Mouse (Mus musculus): ENCODE data around the gene Reln. TPM values are rescaled to one million over a fixed set of nuclear protein-coding genes. Genes with fewer than 3 reads are reported as not detected.

Reln gene
- total and polyA plus RNA-seq, 2 experiments from 2014 or later = 25.3 to 189 TPM

DNA sequence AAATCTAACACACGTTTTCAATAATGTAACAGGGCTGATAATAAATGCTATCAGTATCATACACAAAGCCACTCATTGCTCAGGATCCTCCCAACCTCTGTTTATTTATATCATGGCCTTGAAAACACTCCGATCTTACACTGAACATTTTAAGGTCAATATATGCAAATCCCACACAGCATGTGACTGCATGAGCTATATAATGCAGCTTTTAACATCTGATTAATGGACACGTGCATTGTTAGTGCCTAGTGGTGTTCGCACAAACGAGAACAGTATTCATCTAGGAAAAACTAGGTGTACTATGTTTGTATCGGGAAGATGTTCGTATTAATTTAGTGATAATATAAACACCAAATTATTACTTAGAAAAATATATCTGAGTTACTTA lies 395.0 kb downstream of the Reln start:
- H3K27ac ChIP-seq (ENCODE audit: low read depth, low read length) = no peak overlapping the region
- ATAC-seq (ENCODE audit: low FRiP score) (peak; percentile 41; the same call in 1 of the 2 replicates), DNase-seq (ENCODE audit: low spot score) (peak; percentile 16)
- no peaks in the 10 kb centered on the region for H3K36me3 ChIP-seq (ENCODE audit: insufficient read depth, low read length)
- 47% methylated on average over 7 of the region's 7 CpGs for WGBS
- no peaks in the 10 kb centered on the region for H3K4me1 ChIP-seq (ENCODE audit: insufficient read depth, low read length)
- H3K27me3 ChIP-seq (ENCODE audit: insufficient read depth, low read length) = no peaks in the 10 kb centered on the region
- H3K4me2 ChIP-seq (ENCODE audit: low read depth, low read length, poor library complexity, severe bottlenecking) = no peak overlapping the region
- H3K9ac ChIP-seq (replicated peaks; ENCODE audit: low read length, poor library complexity, severe bottlenecking) = no peak overlapping the region
- no peak for TF ChIP-seq CTCF (IDR thresholded peaks at IDR 0.05)
- H3K9me3 ChIP-seq (ENCODE audit: low read length) = no peaks in the 10 kb centered on the region
- H3K4me3 ChIP-seq (ENCODE audit: low read depth, low read length) = no peak overlapping the region

DNA sequence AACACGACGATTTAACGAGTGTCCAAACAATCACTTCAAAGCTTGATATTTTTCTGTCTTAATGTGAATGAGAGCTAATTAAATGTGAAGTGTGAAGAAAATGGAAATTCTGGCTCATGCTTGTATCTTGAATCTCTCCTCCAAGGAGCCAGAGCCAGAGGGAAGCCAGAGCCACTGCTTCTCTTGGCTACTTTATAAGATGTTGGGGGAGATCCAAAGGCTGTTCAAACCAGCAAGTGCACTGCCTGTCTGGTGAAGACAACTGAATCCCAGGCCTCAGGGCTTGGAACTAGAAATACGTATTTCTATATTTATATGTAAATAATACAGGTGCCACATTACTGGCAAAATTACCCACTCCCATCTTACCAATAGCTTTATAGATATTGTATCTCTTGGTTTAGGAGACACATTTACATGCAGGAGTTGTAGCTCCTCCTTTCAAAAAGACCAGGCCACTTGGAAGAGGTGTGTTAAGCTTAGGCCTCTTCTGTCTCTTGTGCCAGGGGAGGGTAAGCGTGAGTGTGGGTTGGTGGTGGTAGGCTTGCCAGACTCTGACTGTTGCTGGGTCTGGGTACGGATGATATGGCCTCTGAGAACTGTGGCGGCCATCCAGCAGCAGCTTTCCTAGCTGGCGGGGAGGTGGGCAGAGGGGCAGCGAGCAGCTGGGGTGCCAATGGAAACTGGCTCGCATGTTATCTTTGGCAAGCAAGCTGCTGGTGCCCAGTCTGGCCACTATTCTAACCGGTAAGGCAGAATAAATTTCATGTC lies 395.6 kb downstream of the Reln start:
- Histone ChIP-seq H3K4me1 (ENCODE audit: insufficient read depth, low read length) (no peaks in the 10 kb centered on the region), H3K9me3 (ENCODE audit: low read length) (no peaks in the 10 kb centered on the region), H3K4me3 (ENCODE audit: low read depth, low read length) (no peak overlapping the region), H3K27me3 (ENCODE audit: insufficient read depth, low read length) (no peaks in the 10 kb centered on the region), H3K4me2 (ENCODE audit: low read depth, low read length, poor library complexity, severe bottlenecking) (no peak overlapping the region), H3K36me3 (ENCODE audit: insufficient read depth, low read length) (no peaks in the 10 kb centered on the region), H3K9ac (replicated peaks; ENCODE audit: low read length, poor library complexity, severe bottlenecking) (no peak overlapping the region), H3K27ac (ENCODE audit: low read depth, low read length) (no peak overlapping the region)
- TF ChIP-seq CTCF (IDR thresholded peaks at IDR 0.05) = no peak
- WGBS = 49% methylated on average over 11 of the region's 11 CpGs
- peak; percentile 75 for ATAC-seq (ENCODE audit: low FRiP score)
- DNase-seq (ENCODE audit: low spot score) = peak; percentile 88

DNA sequence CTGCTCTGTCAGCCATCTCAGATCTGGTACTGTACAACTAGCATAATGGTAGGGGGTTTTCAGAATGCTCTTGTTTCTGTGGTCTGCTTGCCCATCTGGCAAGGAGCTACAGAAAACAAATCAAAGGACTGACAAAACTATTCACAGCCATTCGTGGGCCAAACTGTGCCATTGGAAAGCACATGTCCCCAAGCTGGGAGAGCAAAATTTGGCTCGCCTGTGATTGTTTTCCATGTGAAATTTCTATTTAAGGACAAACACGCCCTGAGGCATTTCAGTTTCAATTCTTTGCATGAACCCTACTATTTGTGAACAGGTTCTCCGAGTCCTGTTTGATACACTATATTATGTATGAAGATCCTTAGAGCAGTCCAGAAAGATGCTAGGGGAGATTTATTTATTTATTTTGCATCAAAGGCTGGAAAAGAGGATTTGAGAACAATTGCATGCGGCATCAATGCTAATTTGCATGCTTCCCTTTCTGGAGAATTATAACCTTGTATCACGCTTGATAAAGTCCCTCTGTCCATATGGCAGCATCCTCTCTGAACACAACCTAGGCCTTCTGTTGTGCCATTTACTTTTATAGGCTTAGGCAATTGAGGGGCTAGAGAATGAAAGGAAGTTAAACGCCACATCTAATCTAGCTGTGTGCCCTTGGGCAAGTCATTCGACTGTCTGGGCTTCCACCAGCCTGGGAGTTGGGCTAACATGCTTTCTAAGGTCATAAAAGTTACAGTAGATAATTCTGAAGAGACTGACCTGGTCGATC lies 396.7 kb downstream of the Reln start:
- no peaks in the 10 kb centered on the region for H3K36me3 ChIP-seq (ENCODE audit: insufficient read depth, low read length)
- no peak for ATAC-seq (ENCODE audit: low FRiP score)
- DNase-seq (ENCODE audit: low spot score) = peak; percentile 59
- no peak overlapping the region for H3K9ac ChIP-seq (replicated peaks; ENCODE audit: low read length, poor library complexity, severe bottlenecking)
- H3K4me1 ChIP-seq (ENCODE audit: insufficient read depth, low read length) = no peaks in the 10 kb centered on the region
- H3K4me3 ChIP-seq (ENCODE audit: low read depth, low read length) = no peak overlapping the region
- H3K27me3 ChIP-seq (ENCODE audit: insufficient read depth, low read length) = no peaks in the 10 kb centered on the region
- TF ChIP-seq CTCF (IDR thresholded peaks at IDR 0.05) = no peak
- no peaks in the 10 kb centered on the region for H3K9me3 ChIP-seq (ENCODE audit: low read length)
- WGBS = 40% methylated on average over 9 of the region's 9 CpGs
- H3K4me2 ChIP-seq (ENCODE audit: low read depth, low read length, poor library complexity, severe bottlenecking) = no peak overlapping the region
- H3K27ac ChIP-seq (ENCODE audit: low read depth, low read length) = no peak overlapping the region

DNA sequence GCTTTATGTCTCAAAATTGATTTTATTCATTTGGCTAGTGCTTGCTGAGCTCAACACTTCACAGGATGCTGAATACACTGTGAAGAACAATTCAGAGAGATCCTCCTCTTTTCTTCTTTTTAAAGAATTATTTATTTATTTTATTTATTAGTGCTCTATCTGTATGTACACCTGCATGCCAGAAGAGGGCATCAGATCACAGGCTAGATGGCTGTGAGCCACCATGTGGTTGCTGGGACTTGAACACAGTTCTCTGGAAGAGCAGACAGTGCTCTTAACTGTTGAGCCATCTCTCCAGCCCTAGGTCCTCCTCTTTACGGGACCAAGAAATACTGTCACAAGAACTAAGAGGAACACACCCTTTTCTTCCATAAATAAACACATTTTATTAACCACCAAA lies 399.9 kb downstream of the Reln start:
- Histone ChIP-seq H3K27ac (ENCODE audit: low read depth, low read length) (no peak overlapping the region), H3K4me2 (ENCODE audit: low read depth, low read length, poor library complexity, severe bottlenecking) (no peak overlapping the region), H3K36me3 (ENCODE audit: insufficient read depth, low read length) (no peaks in the 10 kb centered on the region), H3K27me3 (ENCODE audit: insufficient read depth, low read length) (no peaks in the 10 kb centered on the region), H3K4me1 (ENCODE audit: insufficient read depth, low read length) (no peaks in the 10 kb centered on the region), H3K9ac (replicated peaks; ENCODE audit: low read length, poor library complexity, severe bottlenecking) (no peak overlapping the region), H3K4me3 (ENCODE audit: low read depth, low read length) (no peak overlapping the region), H3K9me3 (ENCODE audit: low read length) (no peaks in the 10 kb centered on the region)
- WGBS = 96% methylated on average over 1 of the region's 1 CpGs
- TF ChIP-seq CTCF (IDR thresholded peaks at IDR 0.05) = peak; percentile 57
- ATAC-seq (ENCODE audit: low FRiP score) (no peak), DNase-seq (ENCODE audit: low spot score) (no peak)

DNA sequence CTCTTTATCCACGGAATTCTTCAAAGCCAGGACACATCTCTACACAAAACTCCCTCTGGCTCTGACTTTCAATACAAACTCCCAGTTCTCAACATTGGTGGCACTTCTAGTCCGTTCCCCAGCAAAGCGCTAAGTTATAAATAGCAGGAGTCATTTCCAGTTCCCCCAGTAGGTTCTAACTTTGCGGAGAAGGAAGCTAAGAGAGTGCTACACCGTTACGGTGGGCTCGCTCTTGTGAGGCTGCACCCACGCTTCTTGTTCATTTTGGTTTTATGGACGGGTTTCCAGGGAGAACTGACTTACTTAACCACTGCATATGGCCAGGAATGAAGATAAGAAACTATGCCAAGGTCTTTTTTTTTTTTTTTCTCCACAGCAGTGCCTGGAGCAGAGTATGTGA lies 405.1 kb downstream of the Reln start:
- no peak for TF ChIP-seq CTCF (IDR thresholded peaks at IDR 0.05)
- Histone ChIP-seq H3K9me3 (ENCODE audit: low read length) (no peaks in the 10 kb centered on the region), H3K9ac (replicated peaks; ENCODE audit: low read length, poor library complexity, severe bottlenecking) (no peak overlapping the region), H3K4me3 (ENCODE audit: low read depth, low read length) (no peak overlapping the region), H3K4me1 (ENCODE audit: insufficient read depth, low read length) (no peaks in the 10 kb centered on the region), H3K27me3 (ENCODE audit: insufficient read depth, low read length) (no peaks in the 10 kb centered on the region), H3K27ac (ENCODE audit: low read depth, low read length) (no peak overlapping the region), H3K4me2 (ENCODE audit: low read depth, low read length, poor library complexity, severe bottlenecking) (no peak overlapping the region), H3K36me3 (ENCODE audit: insufficient read depth, low read length) (no peaks in the 10 kb centered on the region)
- ATAC-seq (ENCODE audit: low FRiP score) (no peak), DNase-seq (ENCODE audit: low spot score) (no peak)
- 89% methylated on average over 9 of the region's 9 CpGs for WGBS

DNA sequence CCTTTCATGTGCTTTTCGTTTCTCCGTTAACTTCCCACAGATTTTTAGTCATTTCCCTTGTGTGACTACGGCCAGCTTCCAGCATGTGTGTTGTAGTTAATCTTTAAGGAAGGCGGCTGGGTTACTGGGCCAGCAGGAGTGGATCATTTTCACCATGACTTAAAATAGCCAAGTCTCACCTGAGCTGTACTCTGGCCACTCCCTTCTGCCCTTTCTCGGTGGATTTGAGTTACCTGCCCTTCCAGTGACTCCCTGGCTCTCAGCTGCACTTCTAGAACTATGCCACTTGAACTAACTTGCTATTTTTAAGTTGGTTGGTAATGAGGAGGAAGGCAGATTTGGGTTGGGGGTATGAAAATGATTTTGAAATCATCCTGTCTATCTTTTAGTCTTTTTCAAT lies 406.4 kb downstream of the Reln start:
- no peaks in the 10 kb centered on the region for H3K36me3 ChIP-seq (ENCODE audit: insufficient read depth, low read length)
- 79% methylated on average over 5 of the region's 5 CpGs for WGBS
- no peaks in the 10 kb centered on the region for H3K27me3 ChIP-seq (ENCODE audit: insufficient read depth, low read length)
- H3K4me1 ChIP-seq (ENCODE audit: insufficient read depth, low read length) = no peaks in the 10 kb centered on the region
- TF ChIP-seq CTCF (IDR thresholded peaks at IDR 0.05) = no peak
- no peak overlapping the region for H3K27ac ChIP-seq (ENCODE audit: low read depth, low read length)
- no peaks in the 10 kb centered on the region for H3K9me3 ChIP-seq (ENCODE audit: low read length)
- H3K4me3 ChIP-seq (ENCODE audit: low read depth, low read length) = no peak overlapping the region
- H3K9ac ChIP-seq (replicated peaks; ENCODE audit: low read length, poor library complexity, severe bottlenecking) = no peak overlapping the region
- ATAC-seq (ENCODE audit: low FRiP score) = no peak
- H3K4me2 ChIP-seq (ENCODE audit: low read depth, low read length, poor library complexity, severe bottlenecking) = no peak overlapping the region
- DNase-seq (ENCODE audit: low spot score) = no peak
